Mouse (Mus musculus) adipocyte (in vitro differentiated cells): ENCODE results near the gene Tmem30b.

ENCODE experiments used
- DNase-seq: peaks from one replicate; pipeline ENCODE4 v3.0.0-alpha.2; 2016; ENCODE audit warnings: low spot score

Gene Tmem30b

GRCm38 (mm10) chr12:73517022-73517709, 29.0 kb downstream of the Tmem30b start:
- peak; percentile 94 for DNase-seq

GRCm38 (mm10) chr12:73516516-73516915, 29.7 kb downstream of the Tmem30b start:
- no peak for DNase-seq

GRCm38 (mm10) chr12:73514722-73515121, 31.5 kb downstream of the Tmem30b start:
- DNase-seq, result no peak

- no peak for DNase-seq
These were observed 32.2 kb downstream of the Tmem30b start for GRCm38 (mm10) chr12:73513958-73514357.

GRCm38 (mm10) chr12:73511467-73512047, 34.6 kb downstream of the Tmem30b start:
- no peak for DNase-seq

- DNase-seq, result no peak
These were observed 39.1 kb downstream of the Tmem30b start for GRCm38 (mm10) chr12:73507105-73507504.

- no peak for DNase-seq
These were observed 39.5 kb downstream of the Tmem30b start for GRCm38 (mm10) chr12:73506648-73507047.

- peak; percentile 40 for DNase-seq
These were observed 45.4 kb downstream of the Tmem30b start for GRCm38 (mm10) chr12:73500689-73501326.

- peak; percentile 61 for DNase-seq
These were observed 51.0 kb downstream of the Tmem30b start for GRCm38 (mm10) chr12:73495172-73495571.

- no peak for DNase-seq
These were observed 52.2 kb downstream of the Tmem30b start for GRCm38 (mm10) chr12:73493929-73494530.
